Mouse (Mus musculus) urinary bladder, adult 18-20 months (tissue): ENCODE results near the gene Mdfi.

Experiments used
- DNase-seq, 2 experiments: peaks; one replicate each; pipeline ENCODE4 v3.0.0; 2022; ENCODE audit warnings: low spot score in 2 of 2, mixed read lengths in 2 of 2

Mdfi gene

GRCm38 (mm10) chr17:47802806-47803205 lies 31.7 kb downstream of the Mdfi start:
- no peak for DNase-seq

- DNase-seq, result no peak
Measured at GRCm38 (mm10) chr17:47797383-47797782, 37.1 kb downstream of the Mdfi start.

- no peak for DNase-seq
Measured at GRCm38 (mm10) chr17:47796968-47797367, 37.5 kb downstream of the Mdfi start.

- DNase-seq, result no peak
Measured at GRCm38 (mm10) chr17:47796156-47796816, 38.2 kb downstream of the Mdfi start.

- peak in 1 of 2 experiments; percentile 20 for DNase-seq
Measured at GRCm38 (mm10) chr17:47795446-47795845, 39.0 kb downstream of the Mdfi start.

- peak; percentile 74 to 81 for DNase-seq
Measured at GRCm38 (mm10) chr17:47793377-47793776, 41.1 kb downstream of the Mdfi start.

GRCm38 (mm10) chr17:47792098-47792863 lies 42.2 kb downstream of the Mdfi start:
- DNase-seq, result peak in 1 of 2 experiments; percentile 55

- DNase-seq, result no peak
Measured at GRCm38 (mm10) chr17:47788996-47789395, 45.5 kb downstream of the Mdfi start.

GRCm38 (mm10) chr17:47788306-47788705 lies 46.2 kb downstream of the Mdfi start:
- no peak for DNase-seq

GRCm38 (mm10) chr17:47787632-47788031 lies 46.9 kb downstream of the Mdfi start:
- DNase-seq, result no peak

GRCm38 (mm10) chr17:47784411-47784810 lies 50.1 kb downstream of the Mdfi start:
- DNase-seq, result no peak

- no peak for DNase-seq
Measured at GRCm38 (mm10) chr17:47783445-47784223, 50.9 kb downstream of the Mdfi start.

GRCm38 (mm10) chr17:47782486-47782885 lies 52.0 kb downstream of the Mdfi start:
- DNase-seq, result no peak

- DNase-seq, result no peak
Measured at GRCm38 (mm10) chr17:47780470-47780869, 54.0 kb downstream of the Mdfi start.

- no peak for DNase-seq
Measured at GRCm38 (mm10) chr17:47777141-47777540, 57.4 kb downstream of the Mdfi start.

GRCm38 (mm10) chr17:47773604-47774003 lies 60.9 kb downstream of the Mdfi start:
- no peak for DNase-seq

GRCm38 (mm10) chr17:47769389-47770299 lies 64.8 kb downstream of the Mdfi start:
- DNase-seq, result no peak

- no peak for DNase-seq
Measured at GRCm38 (mm10) chr17:47768707-47769276, 65.7 kb downstream of the Mdfi start.

- DNase-seq, result no peak
Measured at GRCm38 (mm10) chr17:47767456-47768141, 66.9 kb downstream of the Mdfi start.

GRCm38 (mm10) chr17:47767081-47767455 lies 67.4 kb downstream of the Mdfi start:
- no peak for DNase-seq
